Mouse (Mus musculus): Measurements from ENCODE around the gene Krit1. TPM values are rescaled to one million over a fixed set of nuclear protein-coding genes. Genes with fewer than 3 reads are reported as not detected.

Krit1 gene
- polyA plus RNA-seq, 1 experiment from 2014 or later, result 71.8 TPM

Other genes starting within 250 kb of the Krit1 start
- gene 1700109H08Rik, start 231.6 kb upstream of the Krit1 start, polyA plus RNA-seq (2015; fragmentation: Nextera tagmentation; extraction: Ambion mirVana), result 2.5 and 3.8 TPM in 2 replicates
- gene Pex1, start 207.1 kb upstream of the Krit1 start, polyA plus RNA-seq (2015; fragmentation: Nextera tagmentation; extraction: Ambion mirVana), result 26.9 and 28.7 TPM in 2 replicates
- 14.9 and 16.1 TPM in 2 replicates for gene Rbm48, start 206.6 kb upstream of the Krit1 start, polyA plus RNA-seq (2015; fragmentation: Nextera tagmentation; extraction: Ambion mirVana)
- not detected in 2 replicates for gene Tmbim7, start 152.0 kb upstream of the Krit1 start, polyA plus RNA-seq (2015; fragmentation: Nextera tagmentation; extraction: Ambion mirVana)
- 63.4 and 65.8 TPM in 2 replicates for gene Gatad1, start 146.0 kb upstream of the Krit1 start, polyA plus RNA-seq (2015; fragmentation: Nextera tagmentation; extraction: Ambion mirVana)
- 18.3 and 19.9 TPM in 2 replicates for gene Ankib1, start 259 bp upstream of the Krit1 start, polyA plus RNA-seq (2015; fragmentation: Nextera tagmentation; extraction: Ambion mirVana)
- gene Lrrd1, start 42.0 kb downstream of the Krit1 start, polyA plus RNA-seq (2015; fragmentation: Nextera tagmentation; extraction: Ambion mirVana), result 0.14 and 0.17 TPM in 2 replicates
- 7.1 and 7.9 TPM in 2 replicates for gene Mterf1a, start 90.7 kb downstream of the Krit1 start, polyA plus RNA-seq (2015; fragmentation: Nextera tagmentation; extraction: Ambion mirVana)
- gene Akap9, start 124.9 kb downstream of the Krit1 start, polyA plus RNA-seq (2015; fragmentation: Nextera tagmentation; extraction: Ambion mirVana), result 407 and 411 TPM in 2 replicates